ENCODE assay signal across 8 mouse cellular contexts in the genomic region with DNA sequence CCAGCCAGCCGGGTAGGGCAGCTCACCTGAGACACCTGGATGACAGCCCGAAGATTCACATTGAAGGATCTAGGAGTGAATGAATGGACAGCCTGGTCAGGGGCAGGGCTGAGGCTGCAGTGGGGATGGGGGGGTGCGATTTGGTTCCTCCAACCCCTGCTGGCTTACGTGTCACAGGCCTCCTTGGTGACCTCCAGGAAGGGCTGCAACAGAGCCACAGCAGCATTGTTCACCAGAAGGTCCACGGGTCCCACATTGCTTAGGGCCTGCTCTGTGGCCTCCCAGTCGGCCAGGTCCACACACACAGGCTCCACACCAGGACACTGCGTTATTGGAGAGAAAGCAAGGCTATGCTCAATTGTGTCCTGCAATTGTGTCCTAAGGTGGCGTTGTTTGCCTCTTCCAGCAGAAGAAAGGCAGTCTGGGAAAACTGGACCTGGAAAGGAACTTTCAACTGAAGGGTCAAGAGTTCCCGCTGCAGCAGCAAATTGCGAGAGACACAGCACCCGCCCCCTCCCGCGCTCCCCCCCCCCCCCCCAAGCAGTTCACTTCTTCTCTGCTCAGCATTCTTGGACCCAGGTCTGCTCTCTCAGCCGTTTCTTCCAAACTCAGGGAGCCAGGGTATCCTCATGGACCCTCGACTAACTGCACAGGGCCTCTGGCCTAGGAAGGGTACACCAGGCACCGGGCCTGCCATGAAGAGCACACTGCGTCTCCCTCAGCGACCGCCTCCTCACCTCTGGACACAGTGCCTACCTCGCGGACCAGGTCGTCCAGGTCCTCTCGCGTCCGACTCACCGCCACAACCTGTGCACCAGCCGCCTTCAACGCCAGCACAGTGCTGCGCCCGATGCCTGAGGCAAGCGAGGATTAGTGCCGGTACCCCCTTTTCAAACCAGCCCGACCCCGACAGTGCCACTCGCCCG. TPM values are rescaled to one million over a fixed set of nuclear protein-coding genes. Genes with fewer than 3 reads are reported as not detected.
A peak's percentile ranks its signal among the peaks of the same experiment; 100 is the strongest.
DNase-seq lines count a peak whose midpoint lies in the region; ATAC-seq and TF ChIP-seq lines count a peak whose summit lies in the region.

No protein-coding gene starts in this region.

- no peaks in the 10 kb centered on the region for H3K79me2 ChIP-seq in MEL (ENCODE audit: control insufficient read depth, insufficient read depth, low read length, poor library complexity)

- no peak for TF ChIP-seq EP300 in MEL (IDR thresholded peaks at IDR 0.05; ENCODE audit: low read depth in 1 of 2, low read length in 2 of 2)
- no peak for TF ChIP-seq EP300 in liver, embryonic 14.5 days (IDR thresholded peaks at IDR 0.05; ENCODE audit: low read depth)

- ATAC-seq in hindbrain, embryonic 12.5 days (ENCODE audit: low FRiP score), result peak; percentile 27
- peak; percentile 56 for ATAC-seq in liver, embryonic 14.5 days (ENCODE audit: insufficient read depth)

- TF ChIP-seq RAD21 in MEL (IDR thresholded peaks at IDR 0.05; ENCODE audit: low read depth, low read length), result no peak

- H3K4me3 ChIP-seq in gastrocnemius, adult 2 months, result peak overlapping the region; percentile 90
- H3K4me3 ChIP-seq in MEL (ENCODE audit: control insufficient read depth in 1 of 2, insufficient read depth in 1 of 2, low read depth in 2 of 2, low read length in 2 of 2), result peak overlapping the region; percentile 92
- peak overlapping the region; percentile 56 for H3K4me3 ChIP-seq in hindbrain, embryonic 12.5 days
- peak overlapping the region; percentile 46 to 62 for H3K4me3 ChIP-seq in liver, embryonic 14.5 days (ENCODE audit: insufficient read depth in 1 of 2, low read depth in 2 of 2, low read length in 2 of 2)

- 20% methylated on average over 32 of the region's 36 CpGs for WGBS in hindbrain, embryonic 12.5 days
- 23% methylated on average over 36 of the region's 36 CpGs for WGBS in liver, embryonic 14.5 days (ENCODE audit: insufficient replicate concordance)

- DNase-seq in gastrocnemius, adult 2 months, result no peak
- DNase-seq in gastrocnemius, postnatal 10 days, result no peak
- no peak for DNase-seq in MEL (ENCODE audit: low read depth, low spot score)
- DNase-seq in liver, embryonic 14.5 days (ENCODE audit: low read depth in 3 of 3, low spot score in 3 of 3), result no peak
- no peak for DNase-seq in layer of hippocampus, adult 9-11 months
- no peak for DNase-seq in urinary bladder, postnatal 10 days (ENCODE audit: low spot score)
- DNase-seq in spleen, postnatal 14 days (ENCODE audit: low spot score in 2 of 2), result no peak

- H3K4me1 ChIP-seq in MEL (ENCODE audit: control insufficient read depth in 1 of 2, insufficient read depth in 2 of 2, low read length in 2 of 2), result peaks cover 0 to 4% of the 10 kb centered on the region in 2 experiments; a peak in 1 of 4 replicates
- peaks cover 20% of the 10 kb centered on the region for H3K4me1 ChIP-seq in hindbrain, embryonic 12.5 days
- H3K4me1 ChIP-seq in liver, embryonic 14.5 days (replicated peaks; ENCODE audit: control insufficient read depth in 2 of 2, insufficient read depth in 2 of 2, low read length in 1 of 2), result peaks cover 0 to 6% of the 10 kb centered on the region in 2 experiments; a peak in 3 of 4 replicates

- H3K27me3 ChIP-seq in MEL (ENCODE audit: control insufficient read depth in 1 of 2, insufficient read depth in 2 of 2, low read length in 2 of 2), result no peaks in the 10 kb centered on the region
- peaks cover 43% of the 10 kb centered on the region for H3K27me3 ChIP-seq in hindbrain, embryonic 12.5 days
- H3K27me3 ChIP-seq in liver, embryonic 14.5 days (ENCODE audit: control insufficient read depth, insufficient read depth, low read length), result peaks cover 13% of the 10 kb centered on the region

- H3K36me3 ChIP-seq in MEL (ENCODE audit: control insufficient read depth in 1 of 2, insufficient read depth in 2 of 2, low read length in 2 of 2), result no peaks in the 10 kb centered on the region
- H3K36me3 ChIP-seq in hindbrain, embryonic 12.5 days, result no peaks in the 10 kb centered on the region
- no peaks in the 10 kb centered on the region for H3K36me3 ChIP-seq in liver, embryonic 14.5 days (replicated peaks; ENCODE audit: control insufficient read depth, insufficient read depth, low read depth)

- no peak for TF ChIP-seq POLR2A in MEL (IDR thresholded peaks at IDR 0.05; ENCODE audit: control insufficient read depth in 1 of 2, insufficient read depth in 1 of 2, low read depth in 1 of 2, low read length in 2 of 2, poor library complexity in 1 of 2)

- H3K4me2 ChIP-seq in hindbrain, embryonic 12.5 days (replicated peaks), result peak overlapping the region; percentile 90
- H3K4me2 ChIP-seq in liver, embryonic 14.5 days (ENCODE audit: low read depth), result peak overlapping the region; percentile 79

- peak overlapping the region; percentile 74 for H3K9ac ChIP-seq in MEL (ENCODE audit: control insufficient read depth, low read depth, low read length, poor library complexity, severe bottlenecking)
- peak overlapping the region; percentile 69 for H3K9ac ChIP-seq in hindbrain, embryonic 12.5 days
- H3K9ac ChIP-seq in liver, embryonic 14.5 days (replicated peaks), result peak overlapping the region; percentile 49

- peak overlapping the region; percentile 87 for H3K27ac ChIP-seq in gastrocnemius, adult 2 months
- no peak overlapping the region for H3K27ac ChIP-seq in MEL (ENCODE audit: control insufficient read depth, low read depth, low read length)
- H3K27ac ChIP-seq in hindbrain, embryonic 12.5 days, result no peak overlapping the region
- H3K27ac ChIP-seq in liver, embryonic 14.5 days, result no peak overlapping the region

- intact Hi-C loops in gastrocnemius, adult 2 months (cut with DNase I), result no loop called here

- TF ChIP-seq CTCF in gastrocnemius, adult 2 months (IDR thresholded peaks at IDR 0.05), result no peak
- no peak for TF ChIP-seq CTCF in MEL (IDR thresholded peaks at IDR 0.05 in 2 of 3, conservative IDR thresholded peaks at IDR 0.05 in 1 of 3; ENCODE audit: control insufficient read depth in 1 of 3, insufficient read depth in 1 of 3, low read depth in 2 of 3, low read length in 3 of 3, poor library complexity in 1 of 3, severe bottlenecking in 1 of 3)
- no peak for TF ChIP-seq CTCF in liver, embryonic 14.5 days (IDR thresholded peaks at IDR 0.05; ENCODE audit: low read depth)

- no peaks in the 10 kb centered on the region for H3K9me3 ChIP-seq in MEL (replicated peaks; ENCODE audit: insufficient read depth, low read length)
- H3K9me3 ChIP-seq in hindbrain, embryonic 12.5 days (replicated peaks), result no peaks in the 10 kb centered on the region
- H3K9me3 ChIP-seq in liver, embryonic 14.5 days (ENCODE audit: control insufficient read depth, low read length), result no peaks in the 10 kb centered on the region

TF ChIP-seq in MEL, 35 proteins besides CTCF, POLR2A, EP300 and RAD21 (continues in another document):
- no peak for TF ChIP-seq ZKSCAN1 (IDR thresholded peaks at IDR 0.05; ENCODE audit: low read depth, low read length)

RNA-seq across cellular contexts. Expression of gene Dcxr, which starts 0.6 kb away (rescaled TPM):
- total RNA-seq in gastrocnemius, adult 2 months (2021), result 1 to 10 TPM; 6.3 to 8.6 TPM
- total RNA-seq in gastrocnemius, postnatal 10 days (2021), result 1 to 10 TPM; 3.4 to 3.7 TPM
- total RNA-seq in MEL (2012; rRNA removed), result 12.0 and 14.1 TPM in 2 replicates
- polyA plus RNA-seq in MEL (2012; ENCODE audit: insufficient read depth in 1 of 2, insufficient read length in 2 of 2, low read depth in 1 of 2, low replicate concordance in 2 of 2, missing spikeins in 1 of 2), result 10 to 100 TPM in 1 of 2 experiments, not detected in 1; 12.2 TPM
- polyA plus RNA-seq in hindbrain, embryonic 12.5 days (2016; fragmentation: Nextera tagmentation; extraction: Ambion mirVana), result 11.6 and 12.2 TPM in 2 replicates
- polyA plus RNA-seq in liver, embryonic 14.5 days (2012; rRNA removed), result 10.4 and 11.3 TPM in 2 replicates
- polyA plus RNA-seq in liver, embryonic 14.5 days (2014; fragmentation: Nextera tagmentation; extraction: Ambion mirVana), result 15.1 and 17.0 TPM in 2 replicates

RNA-seq across cellular contexts. Expression of gene Rac3, which starts 5.2 kb away (rescaled TPM):
- 1 to 10 TPM in 1 of 2 experiments, under 1 TPM in 1; 0.87 to 1.3 TPM for total RNA-seq in gastrocnemius, adult 2 months (2021)
- 1 to 10 TPM; 1.8 to 2.7 TPM for total RNA-seq in gastrocnemius, postnatal 10 days (2021)
- 7.8 and 12.0 TPM in 2 replicates for total RNA-seq in MEL (2012; rRNA removed)
- 10 to 100 TPM in 1 of 2 experiments, not detected in 1; 13.1 TPM for polyA plus RNA-seq in MEL (2012; ENCODE audit: insufficient read depth in 1 of 2, insufficient read length in 2 of 2, low read depth in 1 of 2, low replicate concordance in 2 of 2, missing spikeins in 1 of 2)
- polyA plus RNA-seq in hindbrain, embryonic 12.5 days (2016; fragmentation: Nextera tagmentation; extraction: Ambion mirVana), result 98.4 and 99.9 TPM in 2 replicates
- polyA plus RNA-seq in liver, embryonic 14.5 days (2012; rRNA removed), result 1.3 and 1.7 TPM in 2 replicates
- 0.13 TPM in 1 of 2 replicates, not detected in the other for polyA plus RNA-seq in liver, embryonic 14.5 days (2014; fragmentation: Nextera tagmentation; extraction: Ambion mirVana)

RNA-seq across cellular contexts. Expression of gene Cbr2, which starts 5.4 kb away (rescaled TPM):
- total RNA-seq in gastrocnemius, adult 2 months (2021), result 10 to 100 TPM in 1 of 2 experiments, 1 to 10 TPM in 1; 9.1 to 15.4 TPM
- total RNA-seq in gastrocnemius, postnatal 10 days (2021), result 10 to 100 TPM in 1 of 2 experiments, 1 to 10 TPM in 1; 9.9 to 10.8 TPM
- not detected in 2 replicates for total RNA-seq in MEL (2012; rRNA removed)
- not detected for polyA plus RNA-seq in MEL (2012; ENCODE audit: insufficient read depth in 1 of 2, insufficient read length in 2 of 2, low read depth in 1 of 2, low replicate concordance in 2 of 2, missing spikeins in 1 of 2)
- 1.6 and 2.6 TPM in 2 replicates for polyA plus RNA-seq in hindbrain, embryonic 12.5 days (2016; fragmentation: Nextera tagmentation; extraction: Ambion mirVana)
- 0.20 TPM in 1 of 2 replicates, not detected in the other for polyA plus RNA-seq in liver, embryonic 14.5 days (2012; rRNA removed)
- polyA plus RNA-seq in liver, embryonic 14.5 days (2014; fragmentation: Nextera tagmentation; extraction: Ambion mirVana), result not detected in 2 replicates

RNA-seq across cellular contexts. Expression of gene Lrrc45, which starts 12.8 kb away (rescaled TPM):
- 1 to 10 TPM; 3.6 to 4.4 TPM for total RNA-seq in gastrocnemius, adult 2 months (2021)
- 10 to 100 TPM in 1 of 2 experiments, 1 to 10 TPM in 1; 7.7 to 10.1 TPM for total RNA-seq in gastrocnemius, postnatal 10 days (2021)
- total RNA-seq in MEL (2012; rRNA removed), result 26.5 and 45.1 TPM in 2 replicates
- 10 to 100 TPM in 1 of 2 experiments, not detected in 1; 31.0 TPM for polyA plus RNA-seq in MEL (2012; ENCODE audit: insufficient read depth in 1 of 2, insufficient read length in 2 of 2, low read depth in 1 of 2, low replicate concordance in 2 of 2, missing spikeins in 1 of 2)
- polyA plus RNA-seq in hindbrain, embryonic 12.5 days (2016; fragmentation: Nextera tagmentation; extraction: Ambion mirVana), result 75.3 and 78.8 TPM in 2 replicates
- polyA plus RNA-seq in liver, embryonic 14.5 days (2012; rRNA removed), result 6.6 and 9.3 TPM in 2 replicates
- 6.2 and 8.3 TPM in 2 replicates for polyA plus RNA-seq in liver, embryonic 14.5 days (2014; fragmentation: Nextera tagmentation; extraction: Ambion mirVana)

RNA-seq across cellular contexts. Expression of gene Cenpx, which starts 13.0 kb away (rescaled TPM):
- total RNA-seq in gastrocnemius, adult 2 months (2021), result 10 to 100 TPM; 22.1 to 32.3 TPM
- 10 to 100 TPM; 34.9 to 35.6 TPM for total RNA-seq in gastrocnemius, postnatal 10 days (2021)
- 140 and 141 TPM in 2 replicates for total RNA-seq in MEL (2012; rRNA removed)
- polyA plus RNA-seq in MEL (2012; ENCODE audit: insufficient read depth in 1 of 2, insufficient read length in 2 of 2, low read depth in 1 of 2, low replicate concordance in 2 of 2, missing spikeins in 1 of 2), result 100 to 1,000 TPM in 1 of 2 experiments, not detected in 1; 206 TPM
- polyA plus RNA-seq in hindbrain, embryonic 12.5 days (2016; fragmentation: Nextera tagmentation; extraction: Ambion mirVana), result 106 and 113 TPM in 2 replicates
- 64.2 and 78.3 TPM in 2 replicates for polyA plus RNA-seq in liver, embryonic 14.5 days (2012; rRNA removed)
- 119 and 128 TPM in 2 replicates for polyA plus RNA-seq in liver, embryonic 14.5 days (2014; fragmentation: Nextera tagmentation; extraction: Ambion mirVana)
